In the genomic region with DNA sequence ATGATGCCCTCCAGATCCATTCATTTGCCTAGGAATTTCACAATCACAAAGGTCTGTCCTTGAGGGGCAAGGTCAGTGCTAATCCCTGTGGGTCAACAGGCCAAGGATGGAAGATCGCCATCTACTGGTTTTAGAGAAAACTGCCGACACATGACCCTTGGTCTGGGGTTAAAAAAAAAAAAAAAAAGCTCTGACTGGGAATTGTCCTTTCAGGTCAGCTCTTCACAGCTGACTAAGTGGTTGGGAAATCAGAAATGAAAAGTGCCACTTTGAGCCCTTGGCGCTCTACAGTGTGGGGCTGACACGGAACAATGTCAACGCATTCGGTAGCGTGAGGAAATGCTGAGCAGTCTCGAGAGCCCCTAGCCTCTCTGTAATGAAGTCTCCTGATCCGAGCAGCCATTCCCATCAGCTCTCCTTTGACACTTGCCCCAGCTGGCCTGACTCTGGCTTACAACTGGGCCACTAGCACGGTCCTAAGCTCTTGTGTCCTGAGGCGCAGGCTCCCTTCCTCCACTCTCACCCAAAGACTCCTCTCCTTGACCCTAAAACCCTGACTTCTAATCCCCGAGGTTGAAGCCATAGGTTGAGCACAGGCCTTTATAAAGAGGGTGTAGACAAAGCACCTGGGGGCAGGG, we compare ENCODE assay signal across 8 mouse cellular contexts.
DNase-seq lines count a peak whose midpoint lies in the region; ATAC-seq and TF ChIP-seq lines count a peak whose summit lies in the region.

No protein-coding gene starts in this region.

- H3K36me3 ChIP-seq in hindbrain, embryonic 13.5 days: no peaks in the 10 kb centered on the region
- H3K36me3 ChIP-seq in hindbrain, embryonic 14.5 days (replicated peaks; ENCODE audit: control insufficient read depth, insufficient read depth): no peaks in the 10 kb centered on the region
- H3K36me3 ChIP-seq in heart, embryonic 15.5 days: no peaks in the 10 kb centered on the region

- in situ Hi-C loops in Patski (cut with MboI; ENCODE audit: low pct_unique_long_range_greater_than_20kb): no loop called here

- H3K4me1 ChIP-seq in hindbrain, embryonic 13.5 days (replicated peaks): peaks cover 19% of the 10 kb centered on the region
- H3K4me1 ChIP-seq in hindbrain, embryonic 14.5 days (replicated peaks; ENCODE audit: control insufficient read depth, insufficient read depth, low read length): peaks cover 15% of the 10 kb centered on the region
- H3K4me1 ChIP-seq in heart, embryonic 15.5 days (replicated peaks): peaks cover 40% of the 10 kb centered on the region

- H3K9ac ChIP-seq in hindbrain, embryonic 13.5 days: no peak overlapping the region
- no peak overlapping the region for H3K9ac ChIP-seq in hindbrain, embryonic 14.5 days
- H3K9ac ChIP-seq in heart, embryonic 15.5 days: no peak overlapping the region

- H3K4me2 ChIP-seq in hindbrain, embryonic 13.5 days: no peak overlapping the region
- no peak overlapping the region for H3K4me2 ChIP-seq in hindbrain, embryonic 14.5 days (replicated peaks)
- H3K4me2 ChIP-seq in heart, embryonic 15.5 days: no peak overlapping the region

- no peak for DNase-seq in hindbrain, embryonic 14.5 days (ENCODE audit: low spot score)
- DNase-seq in Patski (ENCODE audit: low read depth, low spot score): no peak
- peak; percentile 73 for DNase-seq in lung, postnatal 25 days (ENCODE audit: low spot score)
- DNase-seq in left cerebral cortex, postnatal 14 days (ENCODE audit: low spot score in 2 of 2): no peak
- DNase-seq in urinary bladder, postnatal 25 days (ENCODE audit: low spot score): no peak
- no peak for DNase-seq in urinary bladder, postnatal 4 days (ENCODE audit: low spot score in 2 of 2)

- WGBS in hindbrain, embryonic 13.5 days: 30% methylated on average over 12 of the region's 12 CpGs
- 36% methylated on average over 12 of the region's 12 CpGs for WGBS in hindbrain, embryonic 14.5 days
- 35% methylated on average over 12 of the region's 12 CpGs for WGBS in heart, embryonic 15.5 days

- H3K4me3 ChIP-seq in hindbrain, embryonic 13.5 days: no peak overlapping the region
- H3K4me3 ChIP-seq in hindbrain, embryonic 14.5 days (replicated peaks; ENCODE audit: low read length): no peak overlapping the region
- no peak overlapping the region for H3K4me3 ChIP-seq in heart, embryonic 15.5 days

- H3K27me3 ChIP-seq in hindbrain, embryonic 13.5 days: no peaks in the 10 kb centered on the region
- H3K27me3 ChIP-seq in hindbrain, embryonic 14.5 days (ENCODE audit: control insufficient read depth, insufficient read depth, low read length): no peaks in the 10 kb centered on the region
- H3K27me3 ChIP-seq in Patski: no peaks in the 10 kb centered on the region
- H3K27me3 ChIP-seq in heart, embryonic 15.5 days: no peaks in the 10 kb centered on the region

- POLR2A ChIA-PET in Patski (lab: Charles Lee): interaction anchor here (0.6 kb wide), 1 partner anchor 974 kb away, joined by 3 read pairs; no protein-coding TSS in a partner anchor

- intact Hi-C loops in left cerebral cortex, postnatal 14 days (cut with DNase I): no loop called here

- TF ChIP-seq CTCF in Patski (IDR thresholded peaks at IDR 0.05): peak; percentile 50

- H3K27ac ChIP-seq in hindbrain, embryonic 13.5 days: 0 out of 2 replicates have a peak overlapping the region, but pooled peaks have one; percentile 35
- no peak overlapping the region for H3K27ac ChIP-seq in hindbrain, embryonic 14.5 days
- peak overlapping the region; percentile 90 for H3K27ac ChIP-seq in heart, embryonic 15.5 days

- no peak for ATAC-seq in hindbrain, embryonic 13.5 days (ENCODE audit: low FRiP score)
- no peak for ATAC-seq in hindbrain, embryonic 14.5 days (ENCODE audit: low FRiP score)
- no peak for ATAC-seq in Patski
- ATAC-seq in heart, embryonic 15.5 days (replicated peaks; ENCODE audit: insufficient number of reproducible peaks, insufficient read depth, low FRiP score, low read depth): peak; percentile 38; the same call in 1 of the 2 replicates

- CTCF ChIA-PET in Patski (lab: Charles Lee): interaction anchor here (0.8 kb wide), 1 partner anchor 54 kb away, joined by 3 read pairs; no protein-coding TSS in a partner anchor

- H3K9me3 ChIP-seq in hindbrain, embryonic 13.5 days: no peaks in the 10 kb centered on the region
- H3K9me3 ChIP-seq in hindbrain, embryonic 14.5 days (ENCODE audit: control insufficient read depth, low read length): no peaks in the 10 kb centered on the region
- H3K9me3 ChIP-seq in heart, embryonic 15.5 days (replicated peaks): no peaks in the 10 kb centered on the region
